Mouse (Mus musculus): ENCODE data around the gene Msh4. TPM values are rescaled to one million over a fixed set of nuclear protein-coding genes. Genes with fewer than 3 reads are reported as not detected.
A peak's percentile ranks its signal among the peaks of the same experiment; 100 is the strongest.

Gene Msh4
- polyA plus RNA-seq, 1 experiment from 2014 or later, result 0.04 TPM

DNA sequence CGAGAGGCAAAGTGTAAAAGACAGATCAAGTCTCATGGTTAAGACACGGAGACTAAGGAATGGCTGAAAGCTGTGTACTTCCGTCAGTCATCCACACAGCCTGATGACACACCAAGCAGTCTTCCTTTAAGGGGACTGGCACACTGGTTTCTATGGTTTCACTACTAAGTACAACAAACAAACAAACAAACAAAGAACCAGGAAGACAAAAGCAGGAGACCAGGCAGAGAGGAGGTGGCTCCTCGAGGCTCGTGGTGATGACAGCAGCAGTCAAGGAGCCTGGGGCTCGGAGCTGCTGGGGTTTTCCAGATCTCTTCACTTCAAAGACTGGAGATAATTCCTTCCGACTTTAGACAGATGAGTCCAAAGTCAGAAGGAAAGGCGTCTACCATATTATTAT is 34.1 kb upstream of the Msh4 start:
- Histone ChIP-seq H3K9ac (ENCODE audit: low read depth, low read length) (no peak overlapping the region), H3K4me2 (ENCODE audit: low read depth, low read length) (no peak overlapping the region), H3K27me3 (ENCODE audit: control insufficient read depth, insufficient read depth, low read depth, low read length) (no peaks in the 10 kb centered on the region), H3K4me3 (ENCODE audit: low read depth, low read length) (no peak overlapping the region), H3K9me3 (replicated peaks; ENCODE audit: control insufficient read depth, low read length) (no peaks in the 10 kb centered on the region), H3K36me3 (ENCODE audit: control insufficient read depth, insufficient read depth) (peaks cover 2% of the 10 kb centered on the region), H3K27ac (ENCODE audit: low read length) (no peak overlapping the region), H3K4me1 (ENCODE audit: control insufficient read depth, low read depth, low read length) (peaks cover 19% of the 10 kb centered on the region)
- 77% methylated on average over 8 of the region's 8 CpGs for WGBS (ENCODE audit: insufficient replicate concordance)
- ATAC-seq (ENCODE audit: low read depth), result no peak

DNA sequence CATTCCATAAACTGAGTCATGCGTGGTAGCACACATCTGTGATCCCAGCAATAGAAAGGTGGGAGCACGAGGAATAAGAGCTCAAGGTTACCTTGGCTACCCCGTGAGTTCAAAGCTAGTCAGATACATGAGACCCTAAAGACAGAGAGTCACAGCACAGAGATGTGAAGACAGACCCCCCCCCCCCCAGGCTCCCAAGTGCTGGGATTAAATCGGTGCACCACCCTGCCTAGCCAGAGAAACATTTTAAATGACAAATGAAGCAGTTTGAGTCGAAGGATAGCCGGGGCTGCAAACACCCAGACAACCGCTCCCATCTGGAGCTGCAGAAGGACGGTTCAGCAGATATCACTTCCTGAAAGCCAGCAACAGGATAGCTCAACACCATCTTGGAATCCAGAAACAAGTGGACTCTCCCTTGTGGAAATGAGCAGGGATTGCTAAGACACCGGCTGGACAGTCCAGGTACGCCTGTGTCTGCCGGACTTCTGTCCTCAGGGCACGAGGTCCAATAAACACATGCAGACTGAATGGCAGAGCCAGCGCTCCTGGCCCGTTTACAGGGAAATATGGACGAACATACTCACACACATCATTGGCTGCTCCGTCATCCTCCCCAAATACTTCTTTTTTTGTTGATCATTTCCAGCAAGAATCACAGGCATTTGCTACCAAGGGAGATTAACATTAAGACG is 31.3 kb upstream of the Msh4 start:
- Histone ChIP-seq H3K9me3 (replicated peaks; ENCODE audit: control insufficient read depth, low read length) (no peaks in the 10 kb centered on the region), H3K9ac (ENCODE audit: low read depth, low read length) (no peak overlapping the region), H3K4me2 (ENCODE audit: low read depth, low read length) (no peak overlapping the region), H3K27me3 (ENCODE audit: control insufficient read depth, insufficient read depth, low read depth, low read length) (no peaks in the 10 kb centered on the region), H3K36me3 (ENCODE audit: control insufficient read depth, insufficient read depth) (peaks cover 4% of the 10 kb centered on the region), H3K4me1 (ENCODE audit: control insufficient read depth, low read depth, low read length) (peaks cover 8% of the 10 kb centered on the region; the same call in 1 of the 2 replicates), H3K4me3 (ENCODE audit: low read depth, low read length) (no peak overlapping the region), H3K27ac (ENCODE audit: low read length) (no peak overlapping the region)
- WGBS (ENCODE audit: insufficient replicate concordance), result 85% methylated on average over 17 of the region's 17 CpGs
- ATAC-seq (ENCODE audit: low read depth), result 0 out of 2 replicates have a peak, but pooled peaks have one; percentile 12

DNA sequence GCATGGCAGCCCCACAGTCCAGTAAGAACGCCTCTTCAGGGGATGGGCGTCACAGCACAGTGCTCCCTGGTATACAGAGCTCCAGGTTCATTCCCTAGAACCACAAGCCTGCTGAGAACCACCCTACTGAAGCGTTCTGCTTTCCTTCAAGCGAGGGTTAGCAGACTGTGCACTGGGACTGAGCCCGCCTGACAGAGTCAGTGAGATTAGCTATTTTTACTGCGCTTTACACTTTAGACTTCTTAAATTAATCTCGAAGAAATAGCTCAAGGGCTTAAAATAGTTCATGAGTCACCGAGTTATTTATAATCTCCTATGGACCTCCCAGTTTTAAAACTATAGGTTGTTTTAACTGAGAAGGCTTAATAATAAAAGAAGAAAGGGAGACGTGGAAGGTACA is 29.9 kb upstream of the Msh4 start:
- H3K36me3 ChIP-seq (ENCODE audit: control insufficient read depth, insufficient read depth), result peaks cover 5% of the 10 kb centered on the region
- no peak overlapping the region for H3K9ac ChIP-seq (ENCODE audit: low read depth, low read length)
- no peak overlapping the region for H3K4me3 ChIP-seq (ENCODE audit: low read depth, low read length)
- H3K27ac ChIP-seq (ENCODE audit: low read length), result no peak overlapping the region
- H3K4me1 ChIP-seq (ENCODE audit: control insufficient read depth, low read depth, low read length), result no peaks in the 10 kb centered on the region; the same call in 1 of the 2 replicates
- ATAC-seq (ENCODE audit: low read depth), result no peak
- no peak overlapping the region for H3K4me2 ChIP-seq (ENCODE audit: low read depth, low read length)
- whole genome bisulfite sequencing (ENCODE audit: insufficient replicate concordance), result 74% methylated on average over 9 of the region's 9 CpGs
- H3K27me3 ChIP-seq (ENCODE audit: control insufficient read depth, insufficient read depth, low read depth, low read length), result no peaks in the 10 kb centered on the region
- H3K9me3 ChIP-seq (replicated peaks; ENCODE audit: control insufficient read depth, low read length), result no peaks in the 10 kb centered on the region

DNA sequence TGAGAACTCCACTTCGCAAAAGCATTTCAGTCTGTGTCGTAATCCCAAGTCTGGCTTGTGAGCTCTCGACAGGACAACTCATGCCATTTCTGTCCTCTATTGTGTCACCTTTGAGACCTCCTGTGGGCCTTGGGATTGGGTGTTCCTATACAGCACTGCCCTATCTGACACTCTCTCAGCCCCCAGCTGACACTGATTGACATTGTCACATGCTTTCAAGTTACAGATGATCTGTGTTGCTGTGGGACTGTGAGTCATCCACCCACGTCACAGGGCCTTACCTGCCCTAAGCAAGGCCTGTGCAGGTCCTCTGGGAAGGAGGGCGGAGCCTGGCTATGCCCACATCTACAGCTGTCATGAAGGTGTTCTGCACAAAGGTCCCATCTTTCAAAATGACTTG is 26.5 kb upstream of the Msh4 start:
- H3K27me3 ChIP-seq (ENCODE audit: control insufficient read depth, insufficient read depth, low read depth, low read length), result no peaks in the 10 kb centered on the region
- no peak overlapping the region for H3K9ac ChIP-seq (ENCODE audit: low read depth, low read length)
- no peaks in the 10 kb centered on the region for H3K9me3 ChIP-seq (replicated peaks; ENCODE audit: control insufficient read depth, low read length)
- WGBS (ENCODE audit: insufficient replicate concordance), result 74% methylated on average over 5 of the region's 5 CpGs
- H3K4me2 ChIP-seq (ENCODE audit: low read depth, low read length), result no peak overlapping the region
- no peak overlapping the region for H3K27ac ChIP-seq (ENCODE audit: low read length)
- ATAC-seq (ENCODE audit: low read depth), result peak; percentile 53; the same call in 1 of the 2 replicates
- peaks cover 10% of the 10 kb centered on the region for H3K36me3 ChIP-seq (ENCODE audit: control insufficient read depth, insufficient read depth)
- H3K4me3 ChIP-seq (ENCODE audit: low read depth, low read length), result no peak overlapping the region
- H3K4me1 ChIP-seq (ENCODE audit: control insufficient read depth, low read depth, low read length), result no peaks in the 10 kb centered on the region; the same call in none of the 2 replicates

DNA sequence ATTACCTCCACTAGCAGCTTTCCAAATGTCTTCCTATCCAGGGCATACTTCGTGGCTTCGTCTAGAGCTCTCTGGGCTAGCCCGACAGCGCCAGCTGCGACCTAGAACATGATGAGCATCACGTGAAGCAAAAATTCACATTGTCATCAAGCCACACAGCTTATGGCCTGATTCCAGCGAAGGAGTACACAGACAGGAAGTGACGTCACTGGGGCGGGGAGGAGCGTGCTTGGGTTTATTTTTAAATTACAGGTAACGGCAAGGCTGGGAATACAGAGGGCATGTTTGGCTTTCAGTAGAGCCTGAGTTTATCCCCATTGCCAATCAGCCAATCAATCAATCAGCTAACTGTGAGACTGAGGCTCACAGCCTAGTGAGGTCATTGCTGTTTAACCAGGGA is 23.6 kb upstream of the Msh4 start:
- 76% methylated on average over 11 of the region's 11 CpGs for whole genome bisulfite sequencing (ENCODE audit: insufficient replicate concordance)
- Histone ChIP-seq H3K36me3 (ENCODE audit: control insufficient read depth, insufficient read depth) (peaks cover 13% of the 10 kb centered on the region), H3K9ac (ENCODE audit: low read depth, low read length) (no peak overlapping the region), H3K4me1 (ENCODE audit: control insufficient read depth, low read depth, low read length) (no peaks in the 10 kb centered on the region; the same call in none of the 2 replicates), H3K27ac (ENCODE audit: low read length) (no peak overlapping the region), H3K4me3 (ENCODE audit: low read depth, low read length) (no peak overlapping the region), H3K4me2 (ENCODE audit: low read depth, low read length) (no peak overlapping the region), H3K27me3 (ENCODE audit: control insufficient read depth, insufficient read depth, low read depth, low read length) (no peaks in the 10 kb centered on the region), H3K9me3 (replicated peaks; ENCODE audit: control insufficient read depth, low read length) (no peaks in the 10 kb centered on the region)
- ATAC-seq (ENCODE audit: low read depth), result peak; percentile 44; the same call in 1 of the 2 replicates

DNA sequence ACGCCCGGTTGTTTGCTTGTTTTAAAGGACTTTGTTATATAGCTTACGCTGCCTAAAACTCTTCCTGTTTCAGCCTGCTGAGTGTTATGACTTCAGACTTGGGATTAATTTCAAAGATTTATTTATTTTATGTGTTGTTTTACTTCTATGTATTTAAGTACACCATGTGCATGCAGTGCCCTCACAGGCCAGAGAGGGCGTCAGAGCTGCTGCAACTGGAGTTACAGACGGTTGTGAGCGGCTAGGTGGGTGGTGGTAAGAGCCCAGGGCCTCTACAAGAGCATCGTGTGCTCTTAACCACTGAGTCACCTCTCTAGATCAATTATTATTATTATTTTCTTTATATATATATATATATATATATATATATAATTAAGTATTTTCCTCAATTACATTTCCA is 20.4 kb upstream of the Msh4 start:
- Histone ChIP-seq H3K4me2 (ENCODE audit: low read depth, low read length) (no peak overlapping the region), H3K27me3 (ENCODE audit: control insufficient read depth, insufficient read depth, low read depth, low read length) (no peaks in the 10 kb centered on the region), H3K4me3 (ENCODE audit: low read depth, low read length) (no peak overlapping the region), H3K9me3 (replicated peaks; ENCODE audit: control insufficient read depth, low read length) (no peaks in the 10 kb centered on the region), H3K9ac (ENCODE audit: low read depth, low read length) (no peak overlapping the region), H3K4me1 (ENCODE audit: control insufficient read depth, low read depth, low read length) (no peaks in the 10 kb centered on the region; the same call in 1 of the 2 replicates), H3K36me3 (ENCODE audit: control insufficient read depth, insufficient read depth) (peaks cover 12% of the 10 kb centered on the region), H3K27ac (ENCODE audit: low read length) (no peak overlapping the region)
- WGBS (ENCODE audit: insufficient replicate concordance), result 76% methylated on average over 7 of the region's 7 CpGs
- no peak for ATAC-seq (ENCODE audit: low read depth)

DNA sequence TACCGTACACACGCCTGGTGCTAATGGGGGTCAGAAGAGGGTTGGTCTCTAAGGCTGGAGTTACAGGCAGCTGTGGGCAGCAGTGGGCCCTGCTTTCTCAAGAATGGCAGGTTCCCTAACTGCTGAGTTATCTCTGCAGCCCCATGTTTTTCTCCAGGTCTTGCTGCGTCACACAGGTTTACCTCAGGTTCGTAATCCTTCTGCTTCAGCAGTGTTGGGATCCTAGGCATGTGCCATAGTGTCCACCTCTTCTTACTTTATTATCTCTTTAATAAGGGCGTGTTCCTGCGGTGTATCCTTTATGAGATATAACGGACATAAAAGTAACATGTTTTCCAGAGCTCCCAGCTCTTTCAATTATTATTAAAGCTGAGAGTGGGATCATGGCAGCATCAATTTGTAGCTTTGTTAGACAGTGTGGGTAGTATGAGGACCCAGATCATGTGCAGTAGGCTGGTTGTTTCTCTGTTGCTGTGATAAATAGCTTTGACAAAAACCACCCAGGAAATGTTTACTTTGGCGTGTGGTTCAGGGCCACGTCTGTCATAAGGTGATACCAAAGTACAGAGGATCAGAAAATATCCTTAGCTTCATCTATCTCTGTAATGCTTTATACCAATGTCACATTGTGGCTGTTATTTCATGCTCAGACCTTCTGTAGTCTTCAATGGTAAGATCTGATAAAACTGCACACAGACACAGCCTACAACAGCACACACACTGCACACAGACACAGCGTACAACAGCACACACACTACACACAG is 15.4 kb upstream of the Msh4 start:
- Histone ChIP-seq H3K9ac (ENCODE audit: low read depth, low read length) (no peak overlapping the region), H3K4me2 (ENCODE audit: low read depth, low read length) (no peak overlapping the region), H3K4me1 (ENCODE audit: control insufficient read depth, low read depth, low read length) (no peaks in the 10 kb centered on the region; the same call in 1 of the 2 replicates), H3K36me3 (ENCODE audit: control insufficient read depth, insufficient read depth) (peaks cover 10% of the 10 kb centered on the region; the same call in 1 of the 2 replicates), H3K27me3 (ENCODE audit: control insufficient read depth, insufficient read depth, low read depth, low read length) (no peaks in the 10 kb centered on the region), H3K9me3 (replicated peaks; ENCODE audit: control insufficient read depth, low read length) (no peaks in the 10 kb centered on the region), H3K4me3 (ENCODE audit: low read depth, low read length) (no peak overlapping the region), H3K27ac (ENCODE audit: low read length) (no peak overlapping the region)
- WGBS (ENCODE audit: insufficient replicate concordance), result 60% methylated on average over 10 of the region's 10 CpGs
- ATAC-seq (ENCODE audit: low read depth), result no peak

DNA sequence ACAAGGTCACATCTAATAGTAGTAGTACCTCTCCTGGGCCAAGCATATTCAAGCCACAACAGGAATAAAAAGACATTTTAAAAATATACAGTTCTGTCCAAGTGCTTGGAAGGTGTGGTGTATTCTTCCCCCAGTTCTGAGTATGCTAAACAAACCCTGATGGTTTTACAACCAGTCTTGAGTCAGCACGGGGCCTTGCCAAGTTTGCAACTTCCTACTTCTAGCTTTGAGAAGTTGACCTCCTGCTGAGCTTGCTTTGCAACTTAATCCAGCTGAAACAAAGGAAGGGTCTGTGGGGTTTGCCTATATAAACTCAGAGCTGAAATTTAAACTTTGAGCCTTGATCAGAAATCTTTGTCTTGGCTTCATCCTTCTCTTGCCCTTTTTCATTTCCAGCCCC is 11.3 kb upstream of the Msh4 start:
- peaks cover 10% of the 10 kb centered on the region for H3K4me1 ChIP-seq (ENCODE audit: control insufficient read depth, low read depth, low read length)
- no peaks in the 10 kb centered on the region for H3K9me3 ChIP-seq (replicated peaks; ENCODE audit: control insufficient read depth, low read length)
- H3K36me3 ChIP-seq (ENCODE audit: control insufficient read depth, insufficient read depth), result peaks cover 2% of the 10 kb centered on the region; the same call in 1 of the 2 replicates
- no peak overlapping the region for H3K9ac ChIP-seq (ENCODE audit: low read depth, low read length)
- no peak overlapping the region for H3K27ac ChIP-seq (ENCODE audit: low read length)
- H3K4me2 ChIP-seq (ENCODE audit: low read depth, low read length), result no peak overlapping the region
- ATAC-seq (ENCODE audit: low read depth), result no peak
- no peak overlapping the region for H3K4me3 ChIP-seq (ENCODE audit: low read depth, low read length)
- H3K27me3 ChIP-seq (ENCODE audit: control insufficient read depth, insufficient read depth, low read depth, low read length), result no peaks in the 10 kb centered on the region
- 34% methylated on average over 1 of the region's 1 CpGs for WGBS (ENCODE audit: insufficient replicate concordance)
